Mouse (Mus musculus) olfactory bulb, adult 2 months (tissue): Measurements from ENCODE around the gene Cbfb.

Experiments
- CTCF ChIP-seq: fragments of 200-500 bp; IDR thresholded peaks from 2 replicates; pipeline ENCODE4 v1.5.1; 2012; ENCODE audit warnings: low read depth, mild to moderate bottlenecking, low read length, moderate library complexity; ENCODE audit not compliant: insufficient read depth
- POLR2A ChIP-seq: fragments of 200-500 bp; IDR thresholded peaks from 2 replicates; pipeline ENCODE4 v1.6.1; 2012; ENCODE audit warnings: mild to moderate bottlenecking, low read depth, low read length, moderate library complexity; ENCODE audit not compliant: insufficient read depth

DNA sequence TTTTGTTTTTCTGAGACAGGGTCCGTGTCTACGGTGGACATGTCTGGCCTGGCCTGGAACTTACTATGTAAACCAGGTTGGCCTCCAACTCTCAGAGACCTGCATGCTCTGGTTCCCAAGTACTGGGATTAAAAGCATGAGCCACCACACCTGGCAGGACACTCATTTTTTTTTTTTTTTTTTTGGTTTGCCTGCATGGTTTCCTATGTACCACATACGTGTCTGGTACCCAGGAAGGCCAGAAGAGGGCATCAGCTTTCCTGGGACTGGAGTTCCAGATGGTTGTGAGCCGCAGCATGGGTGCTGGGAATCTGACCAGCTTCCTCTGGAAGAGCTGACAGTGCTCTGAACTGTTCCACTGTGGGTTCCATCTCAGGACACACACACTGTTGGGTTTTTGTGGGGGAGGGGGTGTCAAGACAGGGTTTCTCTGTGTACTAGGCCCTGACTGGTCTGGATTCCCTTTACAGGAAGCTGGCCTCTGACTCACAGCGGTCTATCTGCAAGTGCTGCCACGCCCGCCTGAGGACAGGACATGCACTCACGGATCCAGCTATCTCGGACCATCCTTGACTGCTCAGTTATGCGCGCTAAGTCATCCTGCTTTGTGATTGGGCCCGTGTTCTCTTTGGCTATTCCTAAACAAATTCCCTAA, 91.0 kb downstream of the Cbfb start:
- TF ChIP-seq CTCF (no peak), POLR2A (no peak)
